19 mouse cellular contexts compared by ENCODE assay signal in genomic region chr5:76138071-76138470, GRCm38 (mm10). TPM values are rescaled to one million over a fixed set of nuclear protein-coding genes. Genes with fewer than 3 reads are reported as not detected.
DNase-seq lines count a peak whose midpoint lies in the region; ATAC-seq and TF ChIP-seq lines count a peak whose summit lies in the region.
"Had no signal": no experiment of that assay in that cellular context is flagged by ENCODE, and none has a peak within 500 bp of the region (broad histone marks: within the 10 kb centered on the region; RNA-seq: fewer than 3 reads in every experiment).

No protein-coding gene starts in this region.

- H3K27ac ChIP-seq in liver, embryonic 12.5 days, result no peak overlapping the region
- no peak overlapping the region for H3K27ac ChIP-seq in liver, embryonic 11.5 days (ENCODE audit: low read depth, low read length)
- no peak overlapping the region for H3K27ac ChIP-seq in stomach, postnatal 0 days (replicated peaks)
- H3K27ac ChIP-seq: embryonic facial prominence, embryonic 10.5 days; forebrain, embryonic 15.5 days; heart, embryonic 10.5 days; hindbrain, embryonic 13.5 days; hindbrain, postnatal 0 days; intestine, embryonic 15.5 days had no signal

- H3K4me3 ChIP-seq in liver, embryonic 12.5 days, result no peak overlapping the region
- no peak overlapping the region for H3K4me3 ChIP-seq in liver, embryonic 11.5 days (ENCODE audit: low read depth, low read length)
- no peak overlapping the region for H3K4me3 ChIP-seq in stomach, postnatal 0 days (ENCODE audit: low read depth, low read length)
- H3K4me3 ChIP-seq: embryonic facial prominence, embryonic 10.5 days; forebrain, embryonic 15.5 days; heart, embryonic 10.5 days; hindbrain, embryonic 13.5 days; intestine, embryonic 15.5 days had no signal

- no peak for TF ChIP-seq CTCF in stomach, postnatal 0 days (IDR thresholded peaks at IDR 0.05; ENCODE audit: low read depth)

- peak overlapping the region; percentile 3; the same call in 1 of the 2 replicates for H3K4me2 ChIP-seq in liver, embryonic 12.5 days
- H3K4me2 ChIP-seq in liver, embryonic 11.5 days, result no peak overlapping the region
- H3K4me2 ChIP-seq in stomach, postnatal 0 days (replicated peaks; ENCODE audit: low read depth), result no peak overlapping the region
- H3K4me2 ChIP-seq: forebrain, embryonic 15.5 days; hindbrain, embryonic 13.5 days; intestine, embryonic 15.5 days had no signal

- no peaks in the 10 kb centered on the region for H3K27me3 ChIP-seq in liver, embryonic 12.5 days (replicated peaks)
- no peaks in the 10 kb centered on the region for H3K27me3 ChIP-seq in liver, embryonic 11.5 days (replicated peaks; ENCODE audit: control insufficient read depth, insufficient read depth, low read length)
- H3K27me3 ChIP-seq in stomach, postnatal 0 days (ENCODE audit: control insufficient read depth, insufficient read depth, low read length), result no peaks in the 10 kb centered on the region
- H3K27me3 ChIP-seq: CH12.LX; forebrain, embryonic 15.5 days; hindbrain, embryonic 13.5 days; intestine, embryonic 15.5 days had no signal

- H3K9ac ChIP-seq in liver, embryonic 12.5 days, result no peak overlapping the region
- no peak overlapping the region for H3K9ac ChIP-seq in liver, embryonic 11.5 days (ENCODE audit: low read depth, low read length)
- no peak overlapping the region for H3K9ac ChIP-seq in stomach, postnatal 0 days (ENCODE audit: low read length)
- H3K9ac ChIP-seq: forebrain, embryonic 15.5 days; hindbrain, embryonic 13.5 days; intestine, embryonic 15.5 days had no signal

- no peaks in the 10 kb centered on the region for H3K9me3 ChIP-seq in liver, embryonic 12.5 days (replicated peaks)
- H3K9me3 ChIP-seq in liver, embryonic 11.5 days (ENCODE audit: control insufficient read depth, low read length), result no peaks in the 10 kb centered on the region
- H3K9me3 ChIP-seq in stomach, postnatal 0 days (ENCODE audit: control insufficient read depth, low read length), result no peaks in the 10 kb centered on the region
- H3K9me3 ChIP-seq: embryonic facial prominence, embryonic 10.5 days; forebrain, embryonic 15.5 days; heart, embryonic 10.5 days; hindbrain, embryonic 13.5 days; intestine, embryonic 15.5 days had no signal

- 33% methylated on average over 1 of the region's 1 CpGs for WGBS in liver, embryonic 12.5 days (ENCODE audit: insufficient replicate concordance)
- 65% methylated on average over 1 of the region's 1 CpGs for WGBS in liver, embryonic 11.5 days
- WGBS in stomach, postnatal 0 days, result 74% methylated on average over 1 of the region's 1 CpGs

- TF ChIP-seq EP300 in stomach, postnatal 0 days (optimal IDR thresholded peaks at IDR 0.05), result no peak

- ATAC-seq in liver, embryonic 12.5 days, result no peak
- no peak for ATAC-seq in liver, embryonic 11.5 days (replicated peaks; ENCODE audit: low FRiP score)
- ATAC-seq in stomach, postnatal 0 days (ENCODE audit: low FRiP score, low TSS enrichment), result no peak
- ATAC-seq: forebrain, embryonic 15.5 days; hindbrain, postnatal 0 days; intestine, embryonic 15.5 days had no signal

- no peaks in the 10 kb centered on the region for H3K36me3 ChIP-seq in liver, embryonic 12.5 days
- no peaks in the 10 kb centered on the region for H3K36me3 ChIP-seq in liver, embryonic 11.5 days (ENCODE audit: control insufficient read depth, insufficient read depth, low read length)
- no peaks in the 10 kb centered on the region for H3K36me3 ChIP-seq in stomach, postnatal 0 days (ENCODE audit: control insufficient read depth, insufficient read depth, low read length)
- H3K36me3 ChIP-seq: embryonic facial prominence, embryonic 10.5 days; forebrain, embryonic 15.5 days; heart, embryonic 10.5 days; hindbrain, embryonic 13.5 days; intestine, embryonic 15.5 days had no signal

- H3K4me1 ChIP-seq in liver, embryonic 12.5 days, result peaks cover 37% of the 10 kb centered on the region
- H3K4me1 ChIP-seq in liver, embryonic 11.5 days (replicated peaks; ENCODE audit: control insufficient read depth, insufficient read depth, low read length), result peaks cover 10% of the 10 kb centered on the region; the same call in 1 of the 2 replicates
- 0 out of 2 replicates have a peak, but pooled peaks cover 2% of the 10 kb centered on the region for H3K4me1 ChIP-seq in stomach, postnatal 0 days (replicated peaks; ENCODE audit: control insufficient read depth, insufficient read depth)

- DNase-seq in heart, adult 11 months, result peak; percentile 83
- DNase-seq in heart, postnatal 4 days, result no peak
- DNase-seq in liver, embryonic 11.5 days (ENCODE audit: low spot score), result no peak
- DNase-seq in c-Kit-negative CD71-positive TER-119-positive erythroid progenitor cells, embryonic 14.5 days (ENCODE audit: low read depth, low spot score), result peak; percentile 64
- DNase-seq in stomach, postnatal 0 days (ENCODE audit: low spot score), result no peak
- DNase-seq in B cell, adult 2 months, result no peak
- DNase-seq: adrenal gland, postnatal 10 days; cerebellum, adult 2 months; cerebellum, postnatal 10 days; gastrocnemius, postnatal 14 days; kidney, adult 18-20 months had no signal

RNA-seq across cellular contexts. Expression of gene Srd5a3, which starts 2.0 kb away (rescaled TPM):
- 10 to 100 TPM; 20.8 to 23.7 TPM for total RNA-seq in heart, postnatal 4 days (2021)
- 16.6 and 17.4 TPM in 2 replicates for polyA plus RNA-seq in liver, embryonic 12.5 days (2016; fragmentation: Nextera tagmentation; extraction: Ambion mirVana)
- 20.1 and 21.0 TPM in 2 replicates for polyA plus RNA-seq in liver, embryonic 11.5 days (2014; fragmentation: Nextera tagmentation; extraction: Ambion mirVana)
- polyA plus RNA-seq in stomach, postnatal 0 days (2015; fragmentation: Nextera tagmentation; extraction: Ambion mirVana), result 28.4 and 29.5 TPM in 2 replicates

RNA-seq across cellular contexts. Expression of gene Tmem165, which starts 45.6 kb away (rescaled TPM):
- total RNA-seq in heart, postnatal 4 days (2021), result 10 to 100 TPM; 49.4 to 50.4 TPM
- polyA plus RNA-seq in liver, embryonic 12.5 days (2016; fragmentation: Nextera tagmentation; extraction: Ambion mirVana), result 57.4 and 59.9 TPM in 2 replicates
- polyA plus RNA-seq in liver, embryonic 11.5 days (2014; fragmentation: Nextera tagmentation; extraction: Ambion mirVana), result 67.2 and 73.9 TPM in 2 replicates
- 72.3 and 74.3 TPM in 2 replicates for polyA plus RNA-seq in stomach, postnatal 0 days (2015; fragmentation: Nextera tagmentation; extraction: Ambion mirVana)

Comparison
In these comparisons a context has a peak if more than half of its experiments do, and no peak if none do; other contexts are left out.
1. DNase-seq: peak in heart, adult 11 months (single experiment) and c-Kit-negative CD71-positive TER-119-positive erythroid progenitor cells, embryonic 14.5 days (single experiment); none in heart, postnatal 4 days (single experiment), liver, embryonic 11.5 days (single experiment), stomach, postnatal 0 days (single experiment) and B cell, adult 2 months (0 of 2).